Mouse (Mus musculus) midbrain, postnatal 0 days (tissue): ENCODE measurements at regions not wholly inside any gene's neighbourhood (a gene's known extent, or its start where the extent isn't known, plus 50 kb on each side); places are given as distances from the start of the nearest gene placed in this dataset.

Experiments used
- ATAC-seq: fragments of 200-750 bp; cut with Nextera tagmentation; 2 replicates; pipeline ENCODE4 v1.8.0; 2017; ENCODE audit warnings: moderate number of reproducible peaks, mild to moderate bottlenecking, moderate TSS enrichment, moderate library complexity; ENCODE audit not compliant: low FRiP score
- DNase-seq: peaks from one replicate; pipeline ENCODE4 v3.0.0-alpha.2; 2015; ENCODE audit warnings: low spot score
- H3K27ac ChIP-seq: fragments of 300-500 bp; sonication (generic); 2 replicates; pipeline ENCODE4 v1.5.1; 2014; ENCODE audit warnings: low read depth, mild to moderate bottlenecking, low read length, mixed read lengths
- H3K27me3 ChIP-seq: fragments of 300-500 bp; sonication (generic); 2 replicates; pipeline ENCODE4 v1.6.1; 2014; ENCODE audit warnings: low read length, control low read depth, mixed read lengths; ENCODE audit not compliant: insufficient read depth
- H3K36me3 ChIP-seq: fragments of 300-500 bp; sonication (generic); 2 replicates; pipeline ENCODE4 v1.6.1; 2014; ENCODE audit warnings: low read length, control low read depth, mixed read lengths; ENCODE audit not compliant: insufficient read depth
- H3K4me1 ChIP-seq: fragments of 300-500 bp; sonication (generic); 2 replicates; pipeline ENCODE4 v1.6.1; 2014; ENCODE audit warnings: mild to moderate bottlenecking, control low read depth, antibody characterized with exemption, low read length, mixed read lengths; ENCODE audit not compliant: insufficient read depth
- H3K4me2 ChIP-seq: fragments of 300-500 bp; sonication (generic); 2 replicates; pipeline ENCODE4 v1.6.1; 2014; ENCODE audit warnings: low read depth, mild to moderate bottlenecking, low read length, mixed read lengths; ENCODE audit not compliant: poor library complexity, severe bottlenecking
- H3K4me3 ChIP-seq: fragments of 300-500 bp; sonication (generic); 2 replicates; pipeline ENCODE4 v1.5.1; 2014; ENCODE audit warnings: low read depth, mild to moderate bottlenecking, low read length, moderate library complexity
- H3K9ac ChIP-seq: fragments of 300-500 bp; sonication (generic); replicated peaks from 2 replicates; pipeline ENCODE4 v1.6.1; 2014; ENCODE audit warnings: mild to moderate bottlenecking, low read length, moderate library complexity, mixed read lengths; ENCODE audit not compliant: poor library complexity, severe bottlenecking
- H3K9me3 ChIP-seq: fragments of 300-500 bp; sonication (generic); 2 replicates; pipeline ENCODE4 v1.6.1; 2016; ENCODE audit warnings: low read length, control low read depth
- CTCF ChIP-seq: IDR thresholded peaks from 2 replicates; pipeline ENCODE4 v1.5.1; 2016; ENCODE audit warnings: antibody characterized with exemption, mild to moderate bottlenecking
- WGBS: fragments of 180-500 bp; shearing (Covaris S2); extraction: QIAGEN DNeasy Blood & Tissue Kit; methylation state at CpG from one replicate; pipeline ENCODE4 v1.1.7; 2014; 5-methylcytosine and 5-hydroxymethylcytosine counted together

- Histone ChIP-seq H3K4me3 (no peak overlapping the region), H3K4me1 (no peaks in the 10 kb centered on the region), H3K27ac (no peak overlapping the region), H3K4me2 (no peak overlapping the region), H3K36me3 (no peaks in the 10 kb centered on the region), H3K27me3 (no peaks in the 10 kb centered on the region), H3K9ac (no peak overlapping the region), H3K9me3 (no peaks in the 10 kb centered on the region)
- ATAC-seq (no peak), DNase-seq (no peak)
- 93% methylated on average over 8 of the region's 8 CpGs for WGBS
- no peak for TF ChIP-seq CTCF
Measured at GRCm38 (mm10) chr4:106248272-106248671, 67.7 kb upstream of the Usp24 start.

- no peak overlapping the region for H3K9ac ChIP-seq
- H3K4me2 ChIP-seq: no peak overlapping the region
- no peak overlapping the region for H3K4me3 ChIP-seq
- H3K27ac ChIP-seq: no peak overlapping the region
- no peak for TF ChIP-seq CTCF
- H3K36me3 ChIP-seq: no peaks in the 10 kb centered on the region
- H3K4me1 ChIP-seq: no peaks in the 10 kb centered on the region
- no peaks in the 10 kb centered on the region for H3K27me3 ChIP-seq
- no peaks in the 10 kb centered on the region for H3K9me3 ChIP-seq
- DNase-seq (no peak), ATAC-seq (no peak)
- 88% methylated on average over 7 of the region's 7 CpGs for WGBS
Measured at GRCm38 (mm10) chr4:106249028-106249782, 66.8 kb upstream of the Usp24 start.

GRCm38 (mm10) chr4:106250048-106250447, 66.0 kb upstream of the Usp24 start:
- 90% methylated on average over 2 of the region's 2 CpGs for WGBS
- H3K9ac ChIP-seq: no peak overlapping the region
- ATAC-seq (no peak), DNase-seq (no peak)
- no peaks in the 10 kb centered on the region for H3K9me3 ChIP-seq
- H3K4me3 ChIP-seq: no peak overlapping the region
- TF ChIP-seq CTCF: no peak
- no peak overlapping the region for H3K4me2 ChIP-seq
- no peaks in the 10 kb centered on the region for H3K4me1 ChIP-seq
- H3K27me3 ChIP-seq: no peaks in the 10 kb centered on the region
- H3K27ac ChIP-seq: no peak overlapping the region
- no peaks in the 10 kb centered on the region for H3K36me3 ChIP-seq

- DNase-seq (no peak), ATAC-seq (no peak)
- Histone ChIP-seq H3K9me3 (no peaks in the 10 kb centered on the region), H3K4me1 (no peaks in the 10 kb centered on the region), H3K36me3 (no peaks in the 10 kb centered on the region), H3K4me2 (no peak overlapping the region), H3K9ac (no peak overlapping the region), H3K27me3 (no peaks in the 10 kb centered on the region), H3K4me3 (no peak overlapping the region), H3K27ac (no peak overlapping the region)
- WGBS: 94% methylated on average over 1 of the region's 1 CpGs
- no peak for TF ChIP-seq CTCF
Measured at GRCm38 (mm10) chr4:106251430-106251829, 64.6 kb upstream of the Usp24 start.

GRCm38 (mm10) chr4:106252946-106253345, 63.1 kb upstream of the Usp24 start:
- no peak overlapping the region for H3K4me2 ChIP-seq
- no peaks in the 10 kb centered on the region for H3K27me3 ChIP-seq
- no peaks in the 10 kb centered on the region for H3K9me3 ChIP-seq
- WGBS: 98% methylated on average over 6 of the region's 6 CpGs
- H3K9ac ChIP-seq: no peak overlapping the region
- no peak for ATAC-seq
- H3K4me1 ChIP-seq: no peaks in the 10 kb centered on the region
- no peak for DNase-seq
- H3K36me3 ChIP-seq: no peaks in the 10 kb centered on the region
- H3K27ac ChIP-seq: no peak overlapping the region
- no peak overlapping the region for H3K4me3 ChIP-seq
- TF ChIP-seq CTCF: no peak

- 80% methylated on average over 3 of the region's 3 CpGs for WGBS
- DNase-seq: no peak
Measured at GRCm38 (mm10) chr4:106254761-106255475, 61.1 kb upstream of the Usp24 start.

More at GRCm38 (mm10) chr4:106254761-106255475, 61.1 kb upstream of the Usp24 start:
- no peak for TF ChIP-seq CTCF
- no peak for ATAC-seq
- H3K9me3 ChIP-seq: no peaks in the 10 kb centered on the region
- no peaks in the 10 kb centered on the region for H3K4me1 ChIP-seq
- no peak overlapping the region for H3K27ac ChIP-seq
- H3K4me3 ChIP-seq: no peak overlapping the region
- no peak overlapping the region for H3K4me2 ChIP-seq
- H3K9ac ChIP-seq: no peak overlapping the region
- H3K36me3 ChIP-seq: no peaks in the 10 kb centered on the region
- H3K27me3 ChIP-seq: no peaks in the 10 kb centered on the region
